Mouse (Mus musculus) midbrain, embryonic 13.5 days (tissue): Measurements from ENCODE around the gene Vamp4. TPM values are rescaled to one million over a fixed set of nuclear protein-coding genes. Genes with fewer than 3 reads are reported as not detected.

Experiments used
- ATAC-seq: fragments of 200-750 bp; cut with Nextera tagmentation; 2 replicates; pipeline ENCODE4 v1.8.0; 2017; ENCODE audit warnings: mild to moderate bottlenecking, moderate TSS enrichment, moderate library complexity
- H3K27ac ChIP-seq: fragments of 300-500 bp; sonication (generic); 2 replicates; pipeline ENCODE4 v1.5.1; 2015; ENCODE audit warnings: inconsistent platforms, mild to moderate bottlenecking, moderate library complexity
- H3K27me3 ChIP-seq: fragments of 300-500 bp; sonication (generic); 2 replicates; pipeline ENCODE4 v1.6.1; 2015; ENCODE audit warnings: mild to moderate bottlenecking, inconsistent platforms
- H3K36me3 ChIP-seq: fragments of 300-500 bp; sonication (generic); 2 replicates; pipeline ENCODE4 v1.6.1; 2015; ENCODE audit warnings: mild to moderate bottlenecking, inconsistent platforms
- H3K4me1 ChIP-seq: fragments of 300-500 bp; sonication (generic); replicated peaks from 2 replicates; pipeline ENCODE4 v1.6.1; 2015; ENCODE audit warnings: inconsistent platforms
- H3K4me2 ChIP-seq: fragments of 300-500 bp; sonication (generic); replicated peaks from 2 replicates; pipeline ENCODE4 v1.6.1; 2015; ENCODE audit warnings: moderate library complexity, mild to moderate bottlenecking, inconsistent platforms
- H3K4me3 ChIP-seq: fragments of 300-500 bp; sonication (generic); replicated peaks from 2 replicates; pipeline ENCODE4 v1.5.1; 2015; ENCODE audit warnings: mild to moderate bottlenecking, inconsistent platforms
- H3K9ac ChIP-seq: fragments of 300-500 bp; sonication (generic); replicated peaks from 2 replicates; pipeline ENCODE4 v1.6.1; 2015; ENCODE audit warnings: mild to moderate bottlenecking, inconsistent platforms
- H3K9me3 ChIP-seq: fragments of 300-500 bp; sonication (generic); 2 replicates; pipeline ENCODE4 v1.6.1; 2016; ENCODE audit warnings: mild to moderate bottlenecking, inconsistent platforms
- WGBS: fragments of 180-500 bp; shearing (Covaris S2); methylation state at CpG from one replicate; pipeline ENCODE4 v1.1.7; 2015; 5-methylcytosine and 5-hydroxymethylcytosine counted together
- polyA plus RNA-seq: library from polyadenylated mRNA; unstranded; fragments of >200 nt; fragmentation: Nextera tagmentation; extraction: Ambion mirVana; gene quantifications from 2 replicates; pipeline ENCODE4 v1.2.1, GENCODE M21; 2015

Vamp4 gene
- polyA plus RNA-seq, 1 experiment from 2014 or later = 66.6 TPM

- Histone ChIP-seq H3K27ac (no peak overlapping the region), H3K36me3 (no peaks in the 10 kb centered on the region), H3K9ac (no peak overlapping the region), H3K4me3 (no peak overlapping the region), H3K4me1 (peaks cover 7% of the 10 kb centered on the region), H3K4me2 (no peak overlapping the region), H3K9me3 (no peaks in the 10 kb centered on the region), H3K27me3 (no peaks in the 10 kb centered on the region)
- no peak for ATAC-seq
- 92% methylated on average over 9 of the region's 9 CpGs for WGBS
These were observed 17.4 kb upstream of the Vamp4 start for GRCm38 (mm10) chr1:162552956-162553355.

- WGBS = 86% methylated on average over 3 of the region's 3 CpGs
- Histone ChIP-seq H3K4me1 (0 out of 2 replicates have a peak, but pooled peaks cover 2% of the 10 kb centered on the region), H3K9me3 (no peaks in the 10 kb centered on the region), H3K27ac (no peak overlapping the region), H3K4me3 (no peak overlapping the region), H3K36me3 (no peaks in the 10 kb centered on the region), H3K27me3 (no peaks in the 10 kb centered on the region), H3K9ac (no peak overlapping the region), H3K4me2 (no peak overlapping the region)
- no peak for ATAC-seq
These were observed 16.1 kb upstream of the Vamp4 start for GRCm38 (mm10) chr1:162554193-162554592.

- no peak for ATAC-seq
- H3K9ac ChIP-seq = no peak overlapping the region
- H3K9me3 ChIP-seq = no peaks in the 10 kb centered on the region
- H3K27ac ChIP-seq = no peak overlapping the region
- no peak overlapping the region for H3K4me3 ChIP-seq
- H3K27me3 ChIP-seq = no peaks in the 10 kb centered on the region
- no peaks in the 10 kb centered on the region for H3K4me1 ChIP-seq
- no peak overlapping the region for H3K4me2 ChIP-seq
- H3K36me3 ChIP-seq = no peaks in the 10 kb centered on the region
- 89% methylated on average over 1 of the region's 1 CpGs for whole genome bisulfite sequencing
These were observed 7.1 kb upstream of the Vamp4 start for GRCm38 (mm10) chr1:162563236-162563635.

GRCm38 (mm10) chr1:162564992-162565391, 5.3 kb upstream of the Vamp4 start:
- WGBS = 58% methylated on average over 3 of the region's 3 CpGs
- no peak for ATAC-seq
- no peak overlapping the region for H3K9ac ChIP-seq
- H3K27me3 ChIP-seq = no peaks in the 10 kb centered on the region
- H3K9me3 ChIP-seq = no peaks in the 10 kb centered on the region
- H3K4me2 ChIP-seq = no peak overlapping the region
- no peak overlapping the region for H3K27ac ChIP-seq
- H3K4me1 ChIP-seq = peaks cover 7% of the 10 kb centered on the region
- no peaks in the 10 kb centered on the region for H3K36me3 ChIP-seq
- H3K4me3 ChIP-seq = no peak overlapping the region

GRCm38 (mm10) chr1:162567351-162567750, 3.0 kb upstream of the Vamp4 start:
- Histone ChIP-seq H3K4me3 (no peak overlapping the region), H3K4me2 (no peak overlapping the region), H3K27ac (no peak overlapping the region), H3K36me3 (no peaks in the 10 kb centered on the region), H3K9ac (no peak overlapping the region), H3K9me3 (no peaks in the 10 kb centered on the region), H3K4me1 (peaks cover 15% of the 10 kb centered on the region), H3K27me3 (no peaks in the 10 kb centered on the region)
- no peak for ATAC-seq
- 36% methylated on average over 3 of the region's 3 CpGs for WGBS

- Histone ChIP-seq H3K4me2 (peak overlapping the region; percentile 67), H3K4me1 (peaks cover 19% of the 10 kb centered on the region), H3K27ac (peak overlapping the region; percentile 91), H3K4me3 (peak overlapping the region; percentile 83), H3K36me3 (peaks cover 16% of the 10 kb centered on the region), H3K9me3 (no peaks in the 10 kb centered on the region), H3K9ac (peak overlapping the region; percentile 89), H3K27me3 (no peaks in the 10 kb centered on the region)
- WGBS = 1% methylated on average over 46 of the region's 46 CpGs
- no peak for ATAC-seq
These were observed 751 bp downstream of the Vamp4 start for GRCm38 (mm10) chr1:162570931-162571601.

- no peak overlapping the region for H3K4me3 ChIP-seq
- no peaks in the 10 kb centered on the region for H3K9me3 ChIP-seq
- H3K9ac ChIP-seq = no peak overlapping the region
- H3K4me2 ChIP-seq = no peak overlapping the region
- ATAC-seq = no peak
- no peaks in the 10 kb centered on the region for H3K27me3 ChIP-seq
- 95% methylated on average over 3 of the region's 3 CpGs for WGBS
- peaks cover 46% of the 10 kb centered on the region for H3K36me3 ChIP-seq
- H3K4me1 ChIP-seq = peaks cover 12% of the 10 kb centered on the region
- no peak overlapping the region for H3K27ac ChIP-seq
These were observed 4.8 kb downstream of the Vamp4 start for GRCm38 (mm10) chr1:162575098-162575497.

GRCm38 (mm10) chr1:162582884-162583283, 12.6 kb downstream of the Vamp4 start:
- Histone ChIP-seq H3K9ac (no peak overlapping the region), H3K27ac (no peak overlapping the region), H3K4me3 (no peak overlapping the region), H3K27me3 (no peaks in the 10 kb centered on the region), H3K4me1 (no peaks in the 10 kb centered on the region), H3K4me2 (no peak overlapping the region), H3K9me3 (no peaks in the 10 kb centered on the region), H3K36me3 (peaks cover 30% of the 10 kb centered on the region)
- 88% methylated on average over 2 of the region's 2 CpGs for WGBS
- no peak for ATAC-seq

- no peak for ATAC-seq
These were observed 16.0 kb downstream of the Vamp4 start for GRCm38 (mm10) chr1:162586282-162586681.

GRCm38 (mm10) chr1:162588606-162589005, 18.3 kb downstream of the Vamp4 start:
- H3K9ac ChIP-seq = no peak overlapping the region
- no peaks in the 10 kb centered on the region for H3K27me3 ChIP-seq
- H3K27ac ChIP-seq = no peak overlapping the region
- no peak overlapping the region for H3K4me3 ChIP-seq
- no peak for ATAC-seq
- peaks cover 14% of the 10 kb centered on the region for H3K36me3 ChIP-seq
- H3K4me2 ChIP-seq = no peak overlapping the region
- 81% methylated on average over 3 of the region's 3 CpGs for WGBS
- H3K4me1 ChIP-seq = peaks cover 11% of the 10 kb centered on the region
- H3K9me3 ChIP-seq = no peaks in the 10 kb centered on the region

More at GRCm38 (mm10) chr1:162586282-162586681, 16.0 kb downstream of the Vamp4 start:
- Histone ChIP-seq H3K4me2 (no peak overlapping the region), H3K36me3 (peaks cover 16% of the 10 kb centered on the region), H3K9me3 (no peaks in the 10 kb centered on the region), H3K4me3 (no peak overlapping the region), H3K9ac (no peak overlapping the region), H3K27ac (no peak overlapping the region), H3K4me1 (peaks cover 11% of the 10 kb centered on the region), H3K27me3 (no peaks in the 10 kb centered on the region)
- WGBS = 87% methylated on average over 4 of the region's 4 CpGs

GRCm38 (mm10) chr1:162589443-162589842, 19.1 kb downstream of the Vamp4 start:
- Histone ChIP-seq H3K4me1 (peaks cover 11% of the 10 kb centered on the region), H3K27me3 (no peaks in the 10 kb centered on the region), H3K4me2 (no peak overlapping the region), H3K27ac (peak overlapping the region; percentile 64), H3K9ac (no peak overlapping the region), H3K9me3 (no peaks in the 10 kb centered on the region), H3K36me3 (peaks cover 11% of the 10 kb centered on the region), H3K4me3 (no peak overlapping the region)
- peak; percentile 96 for ATAC-seq
- 6% methylated on average over 9 of the region's 9 CpGs for WGBS

GRCm38 (mm10) chr1:162590415-162590997, 20.2 kb downstream of the Vamp4 start:
- H3K27ac ChIP-seq = no peak overlapping the region
- H3K9ac ChIP-seq = no peak overlapping the region
- peaks cover 7% of the 10 kb centered on the region for H3K36me3 ChIP-seq
- ATAC-seq = peak; percentile 57
- H3K4me1 ChIP-seq = peaks cover 11% of the 10 kb centered on the region
- H3K27me3 ChIP-seq = no peaks in the 10 kb centered on the region
- H3K4me3 ChIP-seq = no peak overlapping the region
- 68% methylated on average over 8 of the region's 8 CpGs for WGBS
- no peak overlapping the region for H3K4me2 ChIP-seq
- no peaks in the 10 kb centered on the region for H3K9me3 ChIP-seq
